Mouse (Mus musculus) left cerebral cortex, postnatal 10 days (tissue): ENCODE results near the gene Ahcyl1. TPM values are rescaled to one million over a fixed set of nuclear protein-coding genes. Genes with fewer than 3 reads are reported as not detected.

ENCODE experiments used
- DNase-seq, 2 experiments: peaks; one replicate each; pipeline ENCODE4 v3.0.0; 2021 to 2022; ENCODE audit warnings: low spot score in 2 of 2, mixed read lengths in 1 of 2; ENCODE audit errors: extremely low spot score in 1 of 2
- intact Hi-C: fragments of 180-260 bp; cut with DNase I; formaldehyde crosslinking; loops from one replicate; pipeline ENCODE4 v1.15.1; 2025
- total RNA-seq, 2 experiments: library from RNA; stranded (reverse); gene quantifications; 2 replicates each; pipeline ENCODE4 v1.2.3; 2021

The Ahcyl1 gene
- total RNA-seq, 2 experiments from 2014 or later = 246 to 267 TPM

DNA sequence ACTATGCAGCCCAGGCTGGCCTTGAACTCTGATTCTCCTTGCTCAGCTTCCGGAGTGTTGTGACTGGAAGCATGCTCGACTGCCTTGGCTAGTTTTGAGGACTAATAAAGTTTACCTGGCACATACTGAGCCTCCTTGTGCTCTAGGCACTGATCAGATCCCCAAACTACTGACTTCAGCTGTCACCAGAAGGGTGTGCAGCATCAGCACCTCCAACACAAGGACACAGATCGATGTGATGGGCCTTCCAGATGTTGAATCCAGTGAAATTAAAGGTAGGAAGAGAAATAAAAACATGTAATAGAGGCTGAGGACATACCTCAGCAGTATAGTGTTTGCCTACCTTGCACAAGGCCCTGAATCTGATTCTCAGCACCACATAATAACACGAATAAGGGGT is 66.9 kb downstream of the Ahcyl1 start:
- no peak for DNase-seq
- intact Hi-C loops = no loop called here

DNA sequence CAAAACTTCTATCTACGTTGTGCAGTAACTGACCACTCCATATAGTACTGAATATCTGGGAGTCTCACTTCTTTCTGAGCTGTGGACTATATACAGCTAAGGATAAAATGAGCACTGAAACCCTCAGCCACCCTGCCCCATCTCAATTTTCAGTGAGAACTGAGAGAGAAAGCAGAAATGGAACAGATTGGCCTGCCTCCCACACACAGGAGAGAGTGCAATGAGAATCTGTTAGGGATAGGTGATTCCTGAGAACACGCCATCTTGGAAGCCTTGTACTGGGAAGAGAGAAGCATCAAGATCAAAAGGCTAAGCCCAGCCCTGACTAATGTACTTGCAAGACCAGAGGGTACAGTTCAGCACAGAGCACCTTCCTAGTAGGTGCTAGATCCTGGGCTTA is 67.8 kb downstream of the Ahcyl1 start:
- no peak for DNase-seq
- intact Hi-C loops = no loop called here

DNA sequence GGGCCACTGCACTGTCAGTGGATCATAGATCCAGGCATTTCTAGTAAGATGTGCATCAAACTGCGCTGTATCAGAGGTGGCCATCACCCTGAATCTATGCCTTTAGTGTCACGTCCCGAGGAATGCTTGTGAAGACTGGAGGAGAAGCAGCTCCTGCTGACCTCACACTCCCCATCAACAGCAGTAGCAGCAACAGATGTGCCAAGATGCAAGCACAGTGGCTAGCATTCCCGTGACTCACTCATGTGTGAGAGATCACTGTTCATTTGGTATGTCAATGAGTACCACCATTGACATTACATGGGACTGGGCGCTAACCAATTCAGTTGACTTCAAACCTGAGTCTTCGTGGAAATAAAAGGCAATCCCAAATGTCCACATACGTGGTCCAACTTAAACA is 68.7 kb downstream of the Ahcyl1 start:
- DNase-seq = no peak
- intact Hi-C loops = no loop called here

DNA sequence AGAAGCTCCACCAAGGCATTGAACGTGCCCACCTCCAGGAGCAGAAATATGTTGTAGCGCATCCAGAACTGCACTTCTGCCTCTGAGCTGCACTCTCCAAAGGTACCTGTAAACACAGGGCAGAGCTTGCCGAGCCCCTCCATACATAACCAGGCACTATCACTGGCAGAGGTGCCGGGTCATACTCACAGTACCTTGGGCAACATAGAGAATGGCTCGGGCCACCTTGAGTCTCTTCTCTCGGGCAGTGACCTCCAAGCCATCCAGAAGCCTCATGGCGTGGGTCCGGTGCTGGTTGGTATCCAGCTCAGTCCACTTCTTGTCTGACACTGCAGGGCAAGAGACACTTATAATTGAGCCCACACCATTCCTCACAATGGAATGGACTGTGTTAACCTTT is 69.6 kb downstream of the Ahcyl1 start:
- intact Hi-C loops = no loop called here

DNA sequence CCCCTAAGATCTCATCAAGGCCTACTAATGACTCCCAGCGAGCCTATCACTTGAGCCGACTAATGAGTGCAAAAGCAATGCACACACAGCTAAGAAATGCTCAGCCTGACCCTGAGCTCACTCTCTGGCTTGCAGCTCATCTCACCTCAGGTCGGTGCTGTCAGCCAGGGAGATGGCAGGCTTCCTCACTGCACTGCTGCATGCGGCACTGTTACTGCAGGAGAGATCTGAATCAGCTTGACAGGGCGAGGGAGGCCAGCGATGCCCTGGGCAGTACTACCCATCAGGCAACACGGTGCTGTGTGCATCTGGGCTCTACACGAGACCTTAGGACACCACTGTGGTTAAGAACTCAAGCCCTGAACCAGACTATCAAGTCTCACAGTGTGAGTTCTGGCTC is 70.8 kb downstream of the Ahcyl1 start:
- no peak for DNase-seq
- intact Hi-C loops = no loop called here

More for the DNA sequence above, 69.6 kb downstream of the Ahcyl1 start:
- no peak for DNase-seq

DNA sequence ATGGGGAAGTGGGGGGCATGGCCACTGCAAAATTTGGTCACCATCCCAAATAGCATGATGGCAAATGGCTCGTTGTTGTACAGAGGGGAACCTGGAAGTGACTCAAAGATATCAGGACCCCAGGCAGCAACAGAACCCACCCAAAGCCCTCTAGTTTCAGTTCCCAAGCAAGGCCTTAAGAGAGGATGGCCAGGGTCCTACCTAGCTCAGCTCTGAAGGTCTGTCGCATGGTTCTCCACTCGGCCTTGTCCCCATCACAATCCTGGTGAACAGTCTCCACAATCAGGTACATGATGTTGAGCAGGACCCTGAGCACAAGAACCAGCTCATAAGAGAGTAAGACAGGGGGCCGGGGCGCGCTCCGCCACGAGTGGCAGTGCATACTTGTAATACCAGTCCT is 71.9 kb downstream of the Ahcyl1 start:
- intact Hi-C loops = loop anchor here (5.0 kb wide), 1 partner anchor 38 kb away; no protein-coding TSS in a partner anchor
- DNase-seq = no peak

DNA sequence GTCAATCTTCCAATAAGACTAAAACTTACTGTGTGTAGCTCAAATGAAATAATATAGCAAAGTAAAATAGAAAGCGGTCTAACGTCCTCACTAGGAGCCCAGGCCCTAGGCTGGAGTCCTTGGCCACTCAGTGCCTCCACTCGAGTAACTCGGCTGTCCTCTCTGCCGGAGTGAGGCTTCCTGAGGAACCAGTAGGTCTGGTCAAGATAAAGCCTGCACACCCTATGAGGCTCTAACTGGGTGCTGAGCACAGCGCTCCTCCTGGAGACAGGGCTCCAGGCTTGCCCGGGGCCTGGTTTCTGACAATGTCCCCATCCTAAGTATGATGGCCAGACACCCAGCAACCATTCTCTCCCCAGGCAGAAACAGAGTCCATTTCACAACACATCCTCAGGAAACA is 73.8 kb downstream of the Ahcyl1 start:
- no peak for DNase-seq
- intact Hi-C loops = loop anchor here (5.0 kb wide), 1 partner anchor 40 kb away; no protein-coding TSS in a partner anchor

DNA sequence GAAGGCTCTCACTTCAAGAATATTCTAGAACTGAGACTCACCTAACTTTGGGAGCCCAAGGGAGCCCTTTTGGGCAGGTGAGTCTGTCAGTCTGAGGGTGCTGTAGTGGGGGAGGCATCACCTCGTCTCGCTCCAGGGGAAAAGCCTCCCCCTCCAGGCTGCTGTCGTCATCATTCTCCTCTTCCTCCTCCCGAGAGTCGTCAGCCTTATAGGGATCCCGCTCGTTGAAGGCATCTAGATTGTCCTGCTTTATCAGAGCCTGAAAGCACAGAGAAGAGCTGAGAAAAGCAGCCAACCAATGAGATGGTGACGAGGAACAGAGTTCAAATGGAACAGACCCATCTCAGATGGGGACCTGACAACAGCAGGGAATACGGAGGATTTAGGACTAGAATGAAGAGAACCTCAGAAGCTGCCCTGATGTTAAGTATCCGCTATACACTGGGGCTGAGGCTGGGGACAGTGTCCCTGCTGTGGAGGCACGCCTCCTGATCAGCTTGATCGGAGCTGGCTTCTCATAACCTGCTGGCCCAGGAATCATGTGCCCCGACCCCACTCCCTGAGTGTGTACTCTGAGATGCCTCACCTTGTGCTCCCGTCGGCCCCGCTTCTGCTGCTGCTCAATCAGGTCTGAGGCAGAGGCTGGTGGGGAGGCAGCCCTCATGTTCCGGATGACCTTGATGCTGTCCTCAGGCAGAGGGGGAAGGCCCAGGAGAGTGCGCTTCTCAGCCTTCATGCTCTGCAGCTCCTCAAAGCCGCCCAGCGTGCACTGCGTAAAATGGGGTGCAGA is 74.9 kb downstream of the Ahcyl1 start:
- intact Hi-C loops = loop anchor here (5.0 kb wide), 1 partner anchor 41 kb away; no protein-coding TSS in a partner anchor
- DNase-seq = no peak

DNA sequence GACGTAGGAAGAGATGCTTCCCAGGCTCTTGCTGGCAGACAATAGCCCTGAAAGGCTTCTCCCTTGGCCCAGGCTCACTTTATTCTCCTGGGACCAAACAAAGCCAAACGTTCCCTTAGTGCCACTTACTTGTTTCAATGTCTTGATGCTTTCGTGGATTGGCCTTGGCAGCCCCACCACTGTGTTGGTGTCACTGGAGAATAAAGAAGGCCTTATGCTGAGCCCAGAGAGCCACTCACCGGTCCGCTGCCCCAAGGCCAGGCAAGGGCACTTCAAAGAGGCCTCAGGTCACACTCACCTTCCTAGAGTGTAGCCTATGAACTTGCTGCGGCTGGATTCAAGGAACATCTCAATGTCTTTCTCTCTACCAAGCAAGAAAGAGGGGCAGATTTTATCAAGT is 76.4 kb downstream of the Ahcyl1 start:
- intact Hi-C loops = loop anchor here (5.0 kb wide), 1 partner anchor 42 kb away; no protein-coding TSS in a partner anchor

DNA sequence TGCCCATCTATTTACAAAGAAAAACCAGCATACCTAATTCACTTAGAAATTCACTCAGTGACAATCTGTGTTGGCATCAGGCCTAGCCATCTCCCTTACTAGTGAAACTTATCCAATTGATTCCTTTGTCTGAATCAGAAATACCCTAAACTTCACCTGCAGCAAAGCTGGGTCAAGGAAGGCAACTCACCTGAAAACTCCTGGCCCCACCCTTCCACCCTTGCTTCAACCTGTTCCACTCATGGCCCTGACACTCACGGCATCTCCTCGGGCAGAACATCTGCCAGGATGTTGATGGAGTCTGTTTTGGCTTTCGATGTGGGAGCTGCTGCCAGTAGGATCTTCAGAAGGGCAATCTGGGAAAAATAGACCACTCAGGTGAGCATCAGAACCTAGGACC is 78.6 kb downstream of the Ahcyl1 start:
- no peak for DNase-seq
- intact Hi-C loops = no loop called here

More for the DNA sequence above, 76.4 kb downstream of the Ahcyl1 start:
- DNase-seq = no peak

Other genes starting within 250 kb of the Ahcyl1 start
- gene Kcnc4, start 237.0 kb downstream of the Ahcyl1 start, total RNA-seq = 10 to 100 TPM; 57.3 to 58.5 TPM
- 100 to 1,000 TPM; 258 to 262 TPM for gene Slc6a17, start 178.5 kb downstream of the Ahcyl1 start, total RNA-seq
- not detected for gene Ubl4b, start 141.5 kb downstream of the Ahcyl1 start, total RNA-seq
- gene Alx3, start 101.5 kb downstream of the Ahcyl1 start, total RNA-seq = 1 to 10 TPM in 1 of 2 experiments, under 1 TPM in 1; 0.71 to 1.3 TPM
- not detected for gene Gm10961, start 65.2 kb downstream of the Ahcyl1 start, total RNA-seq
- 10 to 100 TPM; 79.0 to 85.0 TPM for gene Strip1, start 64.9 kb downstream of the Ahcyl1 start, total RNA-seq
- 1 to 10 TPM; 7.5 to 8.3 TPM for gene Csf1, start 63.9 kb upstream of the Ahcyl1 start, total RNA-seq
- gene Eps8l3, start 180.7 kb upstream of the Ahcyl1 start, total RNA-seq = not detected
- gene Gstm5, start 199.3 kb upstream of the Ahcyl1 start, total RNA-seq = 100 to 1,000 TPM; 138 to 141 TPM
- gene Gstm7, start 235.3 kb upstream of the Ahcyl1 start, total RNA-seq = 10 to 100 TPM; 44.2 TPM
- 1 to 10 TPM; 3.6 to 7.2 TPM for gene Gstm6, start 247.2 kb upstream of the Ahcyl1 start, total RNA-seq